Mouse (Mus musculus): ENCODE measurements around the gene Krt39. TPM values are rescaled to one million over a fixed set of nuclear protein-coding genes. Genes with fewer than 3 reads are reported as not detected.

The Krt39 gene
- total and polyA plus RNA-seq, 3 experiments, result not detected

GRCm38 (mm10) chr11:99556753-99557152 is 35.6 kb upstream of the Krt39 start, which contains the start of gene Krtap3-2:
Gene Krtap3-2, minus strand, starts transcription at chr11:99556853.
- Histone ChIP-seq H3K9ac (ENCODE audit: control insufficient read depth, low read depth, low read length, poor library complexity, severe bottlenecking) (no peak within 1 kb of the TSS), H3K79me2 (ENCODE audit: control insufficient read depth, insufficient read depth, low read length, poor library complexity) (no peaks in the 10 kb centered on the region), H3K9me3 (replicated peaks; ENCODE audit: insufficient read depth, low read length) (no peaks in the 10 kb centered on the region), H3K4me1 (ENCODE audit: control insufficient read depth in 1 of 2, insufficient read depth in 2 of 2, low read length in 2 of 2) (no peaks in the 10 kb centered on the region), H3K4me3 (ENCODE audit: control insufficient read depth in 1 of 2, insufficient read depth in 1 of 2, low read depth in 2 of 2, low read length in 2 of 2) (no peak within 1 kb of the TSS), H3K27me3 (ENCODE audit: control insufficient read depth in 1 of 2, insufficient read depth in 2 of 2, low read length in 2 of 2) (no peaks in the 10 kb centered on the region), H3K36me3 (ENCODE audit: control insufficient read depth in 1 of 2, insufficient read depth in 2 of 2, low read length in 2 of 2) (no peaks in the 10 kb centered on the region), H3K27ac (ENCODE audit: control insufficient read depth, low read depth, low read length) (no peak within 1 kb of the TSS)
- DNase-seq (ENCODE audit: low read depth, low spot score), result no peak
- TF ChIP-seq KAT2A (conservative IDR thresholded peaks at IDR 0.05; ENCODE audit: low read depth, low read length) (no peak), ELF1 (IDR thresholded peaks at IDR 0.05; ENCODE audit: low read depth, low read length) (no peak), MAX (IDR thresholded peaks at IDR 0.05; ENCODE audit: low read length) (no peak), ZKSCAN1 (IDR thresholded peaks at IDR 0.05; ENCODE audit: low read depth, low read length) (no peak), MAZ (IDR thresholded peaks at IDR 0.05; ENCODE audit: low read depth, low read length) (no peak), RCOR1 (IDR thresholded peaks at IDR 0.05; ENCODE audit: low read depth, low read length) (no peak), BHLHE40 (IDR thresholded peaks at IDR 0.05; ENCODE audit: borderline replicate concordance, low read depth, low read length) (no peak), MEF2A (IDR thresholded peaks at IDR 0.05; ENCODE audit: extremely low read depth, insufficient replicate concordance, low read depth, low read length, poor library complexity, severe bottlenecking) (no peak), GATA1 (IDR thresholded peaks at IDR 0.05; ENCODE audit: low read depth, low read length) (no peak), TCF12 (IDR thresholded peaks at IDR 0.05; ENCODE audit: low read depth, low read length) (no peak), CHD1 (IDR thresholded peaks at IDR 0.05; ENCODE audit: low read depth, low read length) (no peak), NELFE (IDR thresholded peaks at IDR 0.05; ENCODE audit: low read depth, low read length) (no peak), SIN3A (IDR thresholded peaks at IDR 0.05; ENCODE audit: low read length) (no peak), USF1 (IDR thresholded peaks at IDR 0.05; ENCODE audit: low read depth, low read length) (no peak), ZMIZ1 (IDR thresholded peaks at IDR 0.05; ENCODE audit: low read depth, low read length) (no peak), MYB (IDR thresholded peaks at IDR 0.05; ENCODE audit: low read depth, low read length) (no peak), NRF1 (IDR thresholded peaks at IDR 0.05; ENCODE audit: insufficient read depth, low read depth, low read length, poor library complexity, severe bottlenecking) (no peak), POLR2A (IDR thresholded peaks at IDR 0.05; ENCODE audit: control insufficient read depth in 1 of 2, insufficient read depth in 1 of 2, low read depth in 1 of 2, low read length in 2 of 2, poor library complexity in 1 of 2) (no peak)

GRCm38 (mm10) chr11:99556195-99556594 is 35.1 kb upstream of the Krt39 start:
- no peaks in the 10 kb centered on the region for H3K36me3 ChIP-seq (ENCODE audit: control insufficient read depth in 1 of 2, insufficient read depth in 2 of 2, low read length in 2 of 2)
- H3K79me2 ChIP-seq (ENCODE audit: control insufficient read depth, insufficient read depth, low read length, poor library complexity), result no peaks in the 10 kb centered on the region
- no peak overlapping the region for H3K9ac ChIP-seq (ENCODE audit: control insufficient read depth, low read depth, low read length, poor library complexity, severe bottlenecking)
- H3K27me3 ChIP-seq (ENCODE audit: control insufficient read depth in 1 of 2, insufficient read depth in 2 of 2, low read length in 2 of 2), result no peaks in the 10 kb centered on the region
- H3K4me3 ChIP-seq (ENCODE audit: control insufficient read depth in 1 of 2, insufficient read depth in 1 of 2, low read depth in 2 of 2, low read length in 2 of 2), result no peak overlapping the region
- H3K9me3 ChIP-seq (replicated peaks; ENCODE audit: insufficient read depth, low read length), result no peaks in the 10 kb centered on the region
- H3K4me1 ChIP-seq (ENCODE audit: control insufficient read depth in 1 of 2, insufficient read depth in 2 of 2, low read length in 2 of 2), result no peaks in the 10 kb centered on the region
- DNase-seq (ENCODE audit: low read depth, low spot score), result no peak
- H3K27ac ChIP-seq (ENCODE audit: control insufficient read depth, low read depth, low read length), result no peak overlapping the region
- TF ChIP-seq JUND (IDR thresholded peaks at IDR 0.05; ENCODE audit: low read depth, low read length) (no peak), HCFC1 (IDR thresholded peaks at IDR 0.05; ENCODE audit: low read depth, low read length) (no peak), CHD2 (IDR thresholded peaks at IDR 0.05; ENCODE audit: low read length) (no peak), CTCF (IDR thresholded peaks at IDR 0.05 in 2 of 3, conservative IDR thresholded peaks at IDR 0.05 in 1 of 3; ENCODE audit: control insufficient read depth in 1 of 3, insufficient read depth in 1 of 3, low read depth in 2 of 3, low read length in 3 of 3, poor library complexity in 1 of 3, severe bottlenecking in 1 of 3) (no peak), USF1 (IDR thresholded peaks at IDR 0.05; ENCODE audit: low read depth, low read length) (no peak), GATA1 (IDR thresholded peaks at IDR 0.05; ENCODE audit: low read depth, low read length) (no peak), E2F4 (IDR thresholded peaks at IDR 0.05; ENCODE audit: borderline replicate concordance, low read depth, low read length) (no peak), ZMIZ1 (IDR thresholded peaks at IDR 0.05; ENCODE audit: low read depth, low read length) (no peak), ZKSCAN1 (IDR thresholded peaks at IDR 0.05; ENCODE audit: low read depth, low read length) (no peak)
